Mouse (Mus musculus) forebrain, postnatal 0 days (tissue): ENCODE results near the gene Wdr66. TPM values are rescaled to one million over a fixed set of nuclear protein-coding genes. Genes with fewer than 3 reads are reported as not detected.

ENCODE experiments used
- ATAC-seq: fragments of 200-750 bp; cut with Nextera tagmentation; 2 replicates; pipeline ENCODE4 v1.8.0; 2017; ENCODE audit warnings: mild to moderate bottlenecking, moderate library complexity
- DNase-seq: peaks from one replicate; pipeline ENCODE4 v3.0.0-alpha.2; 2015
- H3K27ac ChIP-seq: fragments of 300-500 bp; sonication (generic); 2 replicates; pipeline ENCODE4 v1.5.1; 2014; ENCODE audit warnings: low read depth, mild to moderate bottlenecking, antibody characterized with exemption, low read length, moderate library complexity, mixed read lengths
- H3K27me3 ChIP-seq: fragments of 300-500 bp; sonication (generic); 2 replicates; pipeline ENCODE4 v1.6.1; 2014; ENCODE audit warnings: mild to moderate bottlenecking, low read length, mixed read lengths; ENCODE audit not compliant: insufficient read depth
- H3K36me3 ChIP-seq: fragments of 300-500 bp; sonication (generic); 2 replicates; pipeline ENCODE4 v1.6.1; 2014; ENCODE audit warnings: mild to moderate bottlenecking, moderate library complexity; ENCODE audit not compliant: insufficient read depth
- H3K4me1 ChIP-seq: fragments of 300-500 bp; sonication (generic); 2 replicates; pipeline ENCODE4 v1.6.1; 2014; ENCODE audit warnings: antibody characterized with exemption; ENCODE audit not compliant: insufficient read depth
- H3K4me2 ChIP-seq: fragments of 300-500 bp; sonication (generic); 2 replicates; pipeline ENCODE4 v1.6.1; 2014; ENCODE audit warnings: low read depth, mild to moderate bottlenecking, moderate library complexity
- H3K4me3 ChIP-seq: fragments of 300-500 bp; sonication (generic); 2 replicates; pipeline ENCODE4 v1.5.1; 2014; ENCODE audit warnings: low read depth, low read length, mixed read lengths
- H3K9ac ChIP-seq: fragments of 300-500 bp; sonication (generic); 2 replicates; pipeline ENCODE4 v1.6.1; 2014; ENCODE audit warnings: mild to moderate bottlenecking
- H3K9me3 ChIP-seq: fragments of 300-500 bp; sonication (generic); 2 replicates; pipeline ENCODE4 v1.6.1; 2016; ENCODE audit warnings: low read length
- CTCF ChIP-seq: sonication (generic); IDR thresholded peaks from 2 replicates; pipeline ENCODE4 v1.5.1; 2016; ENCODE audit warnings: antibody characterized with exemption, control low read depth, low read depth
- WGBS: fragments of 180-500 bp; shearing (Covaris S2); extraction: QIAGEN DNeasy Blood & Tissue Kit; methylation state at CpG from one replicate; pipeline ENCODE4 v1.1.7; 2014; 5-methylcytosine and 5-hydroxymethylcytosine counted together
- polyA plus RNA-seq: library from polyadenylated mRNA; unstranded; fragments of >200 nt; fragmentation: Nextera tagmentation; extraction: Ambion mirVana; gene quantifications from 2 replicates; pipeline ENCODE4 v1.2.1, GENCODE M21; 2015
- total RNA-seq: library from RNA; depleted of rRNA; stranded (reverse); fragments of >200 nt; gene quantifications from 2 replicates; pipeline ENCODE4 v1.2.3, GENCODE M21; 2014

The Wdr66 gene
- total and polyA plus RNA-seq, 2 experiments from 2014 or later = 2.0 to 4.4 TPM

- Histone ChIP-seq H3K36me3 (no peaks in the 10 kb centered on the region), H3K4me2 (no peak overlapping the region), H3K9ac (no peak overlapping the region), H3K9me3 (0 out of 2 replicates have a peak, but pooled peaks cover 4% of the 10 kb centered on the region), H3K27ac (no peak overlapping the region), H3K4me1 (no peaks in the 10 kb centered on the region), H3K27me3 (no peaks in the 10 kb centered on the region), H3K4me3 (no peak overlapping the region)
- TF ChIP-seq CTCF = no peak
- ATAC-seq (no peak), DNase-seq (no peak)
- WGBS = 82% methylated on average over 28 of the region's 28 CpGs
Observed at GRCm38 (mm10) chr5:123268477-123269474, 16.9 kb downstream of the Wdr66 start.

- Histone ChIP-seq H3K4me2 (no peak overlapping the region), H3K36me3 (no peaks in the 10 kb centered on the region), H3K9ac (no peak overlapping the region), H3K4me1 (0 out of 2 replicates have a peak, but pooled peaks cover 3% of the 10 kb centered on the region), H3K9me3 (0 out of 2 replicates have a peak, but pooled peaks cover 4% of the 10 kb centered on the region), H3K4me3 (no peak overlapping the region), H3K27me3 (no peaks in the 10 kb centered on the region), H3K27ac (no peak overlapping the region)
- DNase-seq (no peak), ATAC-seq (no peak)
- no peak for TF ChIP-seq CTCF
- WGBS = 75% methylated on average over 11 of the region's 11 CpGs
Observed at GRCm38 (mm10) chr5:123270917-123271316, 19.0 kb downstream of the Wdr66 start.

- no peak overlapping the region for H3K9ac ChIP-seq
- no peak overlapping the region for H3K4me2 ChIP-seq
- H3K36me3 ChIP-seq = no peaks in the 10 kb centered on the region
- no peaks in the 10 kb centered on the region for H3K27me3 ChIP-seq
- peak; percentile 62 for DNase-seq
- 0 out of 2 replicates have a peak, but pooled peaks cover 4% of the 10 kb centered on the region for H3K9me3 ChIP-seq
- no peak overlapping the region for H3K4me3 ChIP-seq
- 28% methylated on average over 5 of the region's 5 CpGs for WGBS
- no peak overlapping the region for H3K27ac ChIP-seq
- peaks cover 8% of the 10 kb centered on the region for H3K4me1 ChIP-seq
- ATAC-seq = peak; percentile 91
- TF ChIP-seq CTCF = no peak
Observed at GRCm38 (mm10) chr5:123272927-123273326, 21.0 kb downstream of the Wdr66 start.

GRCm38 (mm10) chr5:123276636-123277341, 24.9 kb downstream of the Wdr66 start:
- WGBS = 56% methylated on average over 9 of the region's 9 CpGs
- ATAC-seq (0 out of 2 replicates have a peak, but pooled peaks have one; percentile 4), DNase-seq (peak; percentile 16)
- Histone ChIP-seq H3K36me3 (no peaks in the 10 kb centered on the region), H3K9me3 (no peaks in the 10 kb centered on the region), H3K4me2 (no peak overlapping the region), H3K4me1 (peaks cover 14% of the 10 kb centered on the region), H3K27me3 (no peaks in the 10 kb centered on the region), H3K27ac (peak overlapping the region; percentile 11), H3K4me3 (no peak overlapping the region), H3K9ac (no peak overlapping the region)
- TF ChIP-seq CTCF = no peak

- WGBS = 14% methylated on average over 7 of the region's 7 CpGs
- H3K27me3 ChIP-seq = no peaks in the 10 kb centered on the region
- TF ChIP-seq CTCF = no peak
- peaks cover 14% of the 10 kb centered on the region for H3K4me1 ChIP-seq
- H3K9me3 ChIP-seq = no peaks in the 10 kb centered on the region
- DNase-seq (peak; percentile 74), ATAC-seq (peak; percentile 61; the same call in 1 of the 2 replicates)
- H3K9ac ChIP-seq = no peak overlapping the region
- H3K4me2 ChIP-seq = no peak overlapping the region
- H3K27ac ChIP-seq = peak overlapping the region; percentile 11
- H3K36me3 ChIP-seq = no peaks in the 10 kb centered on the region
- H3K4me3 ChIP-seq = no peak overlapping the region
Observed at GRCm38 (mm10) chr5:123277342-123277701, 25.4 kb downstream of the Wdr66 start.

GRCm38 (mm10) chr5:123277704-123278103, 25.8 kb downstream of the Wdr66 start:
- TF ChIP-seq CTCF = no peak
- H3K27ac ChIP-seq = peak overlapping the region; percentile 11; the same call in 1 of the 2 replicates
- peaks cover 14% of the 10 kb centered on the region for H3K4me1 ChIP-seq

More at GRCm38 (mm10) chr5:123277704-123278103, 25.8 kb downstream of the Wdr66 start:
- no peaks in the 10 kb centered on the region for H3K9me3 ChIP-seq
- DNase-seq = no peak
- no peak overlapping the region for H3K9ac ChIP-seq
- H3K4me3 ChIP-seq = no peak overlapping the region
- H3K4me2 ChIP-seq = no peak overlapping the region
- 36% methylated on average over 4 of the region's 4 CpGs for WGBS
- no peaks in the 10 kb centered on the region for H3K36me3 ChIP-seq
- no peak for ATAC-seq
- no peaks in the 10 kb centered on the region for H3K27me3 ChIP-seq
